ENCODE assay signal across 13 mouse cellular contexts in genomic region chr10:83946186-83947176, GRCm38 (mm10).
DNase-seq lines count a peak whose midpoint lies in the region; ATAC-seq and TF ChIP-seq lines count a peak whose summit lies in the region.
"Had no signal": no experiment of that assay in that cellular context is flagged by ENCODE, and none has a peak within 500 bp of the region (broad histone marks: within the 10 kb centered on the region; RNA-seq: fewer than 3 reads in every experiment).

No protein-coding gene starts in this region.

- peak; percentile 35 for DNase-seq in layer of hippocampus, adult 11-12 months (ENCODE audit: low spot score)
- DNase-seq in layer of hippocampus, postnatal 10 days (ENCODE audit: low spot score in 2 of 2), result no peak
- DNase-seq in CH12.LX (ENCODE audit: extremely low read depth), result peak; percentile 45
- DNase-seq in monocyte, adult 2 months (ENCODE audit: low read depth in 1 of 2, low spot score in 2 of 2), result peak; percentile 6 to 9
- no peak for DNase-seq in adrenal gland, adult (ENCODE audit: inconsistent age in 2 of 2, low spot score in 1 of 2)
- no peak for DNase-seq in urinary bladder, postnatal 36 days (ENCODE audit: low spot score in 2 of 2)
- DNase-seq in urinary bladder, postnatal 25 days (ENCODE audit: low spot score), result no peak
- DNase-seq: cerebellum, postnatal 36 days; thymus, postnatal 14 days had no signal

- peaks cover 9 to 18% of the 10 kb centered on the region in 2 experiments for H3K4me1 ChIP-seq in CH12.LX (ENCODE audit: control insufficient read depth in 1 of 2, insufficient read depth in 2 of 2)
- H3K4me1 ChIP-seq: midbrain, embryonic 12.5 days had no signal

- H3K79me2 ChIP-seq in CH12.LX (replicated peaks; ENCODE audit: control insufficient read depth, extremely low read depth, insufficient read depth, poor library complexity, severe bottlenecking), result no peaks in the 10 kb centered on the region

- H3K36me3 ChIP-seq in CH12.LX (replicated peaks in 1 of 2; ENCODE audit: control insufficient read depth in 1 of 2, insufficient read depth in 1 of 2, low read length in 1 of 2), result no peaks in the 10 kb centered on the region
- H3K36me3 ChIP-seq: limb, embryonic 10.5 days; midbrain, embryonic 12.5 days had no signal

- TF ChIP-seq CTCF in CH12.LX (conservative IDR thresholded peaks at IDR 0.05 in 1 of 2, IDR thresholded peaks at IDR 0.05 in 1 of 2; ENCODE audit: low read depth in 2 of 2, low read length in 2 of 2), result no peak

- no peak for TF ChIP-seq POLR2A in CH12.LX (IDR thresholded peaks at IDR 0.05; ENCODE audit: low read depth, low read length)

- no peaks in the 10 kb centered on the region for H3K27me3 ChIP-seq in CH12.LX (replicated peaks)
- H3K27me3 ChIP-seq: midbrain, embryonic 12.5 days had no signal

- ATAC-seq in hematopoietic stem cell, adult 5-6 weeks (replicated peaks in 1 of 2; ENCODE audit: insufficient read depth in 1 of 2, low FRiP score in 2 of 2, low TSS enrichment in 1 of 2, low read depth in 1 of 2, poor library complexity in 2 of 2, severe bottlenecking in 2 of 2), result peak; percentile 93 to 94

- no peak overlapping the region for H3K9ac ChIP-seq in CH12.LX (ENCODE audit: insufficient read depth, low read depth)
- H3K9ac ChIP-seq: midbrain, embryonic 12.5 days had no signal

- H3K4me2 ChIP-seq in CH12.LX (ENCODE audit: insufficient read depth, low read depth, poor library complexity, severe bottlenecking), result no peak overlapping the region
- H3K4me2 ChIP-seq: midbrain, embryonic 12.5 days had no signal

- no peak overlapping the region for H3K27ac ChIP-seq in CH12.LX (ENCODE audit: insufficient read depth, low read depth)
- H3K27ac ChIP-seq: limb, embryonic 10.5 days; midbrain, embryonic 12.5 days had no signal

- no peak for TF ChIP-seq RAD21 in CH12.LX (IDR thresholded peaks at IDR 0.05; ENCODE audit: low read depth, low read length)

- no peaks in the 10 kb centered on the region for H3K9me3 ChIP-seq in CH12.LX (replicated peaks; ENCODE audit: low read length)
- H3K9me3 ChIP-seq: limb, embryonic 10.5 days; midbrain, embryonic 12.5 days had no signal

- no peak overlapping the region for H3K4me3 ChIP-seq in CH12.LX (replicated peaks in 1 of 3; ENCODE audit: low read depth in 2 of 3, low read length in 2 of 3, poor library complexity in 1 of 3)
- H3K4me3 ChIP-seq: erythroblast, embryonic 14.5 days; limb, embryonic 10.5 days; midbrain, embryonic 12.5 days had no signal

- in situ Hi-C loops in CH12.LX (cut with MboI; ENCODE audit: low pct_ligation_motif_present, low pct_unique_long_range_greater_than_20kb, low sequenced_read_pairs), result no loop called here

- dilution Hi-C loops in CH12.LX (cut with MboI; ENCODE audit: extremely low pct_ligation_motif_present, extremely low pct_unique_long_range_greater_than_20kb, low sequenced_read_pairs), result no loop called here

- no peak for TF ChIP-seq EP300 in CH12.LX (IDR thresholded peaks at IDR 0.05; ENCODE audit: low read length)

TF ChIP-seq in CH12.LX, 34 proteins besides CTCF, POLR2A, EP300 and RAD21:
- TF ChIP-seq TCF12 (IDR thresholded peaks at IDR 0.05; ENCODE audit: low read depth, low read length) (no peak), IRF4 (IDR thresholded peaks at IDR 0.05; ENCODE audit: low read depth, low read length) (no peak), USF2 (conservative IDR thresholded peaks at IDR 0.05; ENCODE audit: low read depth, low read length) (no peak), MAX (IDR thresholded peaks at IDR 0.05; ENCODE audit: low read length) (peak; percentile 57; the same call in 1 of the 2 replicates), BHLHE40 (IDR thresholded peaks at IDR 0.05; ENCODE audit: low read depth, low read length) (no peak), MXI1 (IDR thresholded peaks at IDR 0.05; ENCODE audit: low read depth, low read length) (no peak)

Comparison
In these comparisons a context has a peak if more than half of its experiments do, and no peak if none do; other contexts are left out.
1. DNase-seq: peak in layer of hippocampus, adult 11-12 months (single experiment), CH12.LX (single experiment) and monocyte, adult 2 months (2 of 2); none in layer of hippocampus, postnatal 10 days (0 of 2), adrenal gland, adult (0 of 2), urinary bladder, postnatal 36 days (0 of 2) and urinary bladder, postnatal 25 days (single experiment).